Mouse (Mus musculus): ENCODE data around the gene Tmem108. TPM values are rescaled to one million over a fixed set of nuclear protein-coding genes. Genes with fewer than 3 reads are reported as not detected.

The Tmem108 gene
- total and polyA plus RNA-seq, 3 experiments: 4.6 to 9.1 (median 4.7) TPM

DNA sequence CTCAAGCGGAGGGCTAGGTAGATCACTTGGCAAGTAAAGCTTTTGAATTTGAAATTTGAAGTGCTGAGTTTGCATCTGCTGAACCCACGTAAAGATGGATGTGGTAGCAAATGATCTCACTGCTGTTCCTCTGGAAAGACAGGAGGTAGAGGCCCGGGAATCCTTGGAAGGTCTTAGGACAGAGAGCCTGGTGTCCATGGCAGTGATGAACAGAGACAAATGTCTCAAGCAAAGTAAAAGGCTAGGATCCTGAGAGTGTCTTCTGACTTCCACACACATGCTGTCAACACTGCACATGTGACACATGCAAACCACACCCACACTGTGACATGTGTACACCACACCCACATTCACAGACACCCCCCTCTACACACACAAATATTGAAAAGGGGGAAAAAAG lies 124.2 kb downstream of the Tmem108 start:
- Histone ChIP-seq H3K79me2 (replicated peaks; ENCODE audit: control insufficient read depth, insufficient read depth, low read length) (no peaks in the 10 kb centered on the region), H3K4me3 (no peak overlapping the region), H3K27me3 (ENCODE audit: control insufficient read depth, insufficient read depth, low read length) (no peaks in the 10 kb centered on the region), H3K27ac (no peak overlapping the region), H3K36me3 (ENCODE audit: control insufficient read depth, insufficient read depth, low read length) (no peaks in the 10 kb centered on the region), H3K4me1 (ENCODE audit: control insufficient read depth, insufficient read depth, low read length) (no peaks in the 10 kb centered on the region), H3K9ac (ENCODE audit: low read depth, low read length) (no peak overlapping the region)
- 78% methylated on average over 3 of the region's 3 CpGs for WGBS
- TF ChIP-seq POLR2A (IDR thresholded peaks at IDR 0.05; ENCODE audit: insufficient read depth, low read depth, low read length): no peak
- TF ChIP-seq EP300 (IDR thresholded peaks at IDR 0.05; ENCODE audit: insufficient read depth, low read depth, low read length): no peak
- no peak for TF ChIP-seq CTCF (IDR thresholded peaks at IDR 0.05)
- intact Hi-C loops (cut with DNase I): no loop called here
- DNase-seq: no peak

GRCm38 (mm10) chr9:103636847-103637246 lies 124.8 kb downstream of the Tmem108 start:
- DNase-seq: no peak
- intact Hi-C loops (cut with DNase I): no loop called here
- WGBS: 49% methylated on average over 3 of the region's 3 CpGs
- Histone ChIP-seq H3K4me3 (no peak overlapping the region), H3K36me3 (ENCODE audit: control insufficient read depth, insufficient read depth, low read length) (no peaks in the 10 kb centered on the region), H3K27me3 (ENCODE audit: control insufficient read depth, insufficient read depth, low read length) (no peaks in the 10 kb centered on the region), H3K79me2 (replicated peaks; ENCODE audit: control insufficient read depth, insufficient read depth, low read length) (no peaks in the 10 kb centered on the region), H3K4me1 (ENCODE audit: control insufficient read depth, insufficient read depth, low read length) (no peaks in the 10 kb centered on the region), H3K9ac (ENCODE audit: low read depth, low read length) (no peak overlapping the region), H3K27ac (no peak overlapping the region)
- no peak for TF ChIP-seq CTCF (IDR thresholded peaks at IDR 0.05)
- TF ChIP-seq POLR2A (IDR thresholded peaks at IDR 0.05; ENCODE audit: insufficient read depth, low read depth, low read length): no peak
- no peak for TF ChIP-seq EP300 (IDR thresholded peaks at IDR 0.05; ENCODE audit: insufficient read depth, low read depth, low read length)

GRCm38 (mm10) chr9:103628861-103629469 lies 132.7 kb downstream of the Tmem108 start:
- TF ChIP-seq EP300 (IDR thresholded peaks at IDR 0.05; ENCODE audit: insufficient read depth, low read depth, low read length): no peak
- no peak for TF ChIP-seq POLR2A (IDR thresholded peaks at IDR 0.05; ENCODE audit: insufficient read depth, low read depth, low read length)
- TF ChIP-seq CTCF (IDR thresholded peaks at IDR 0.05): no peak
- 66% methylated on average over 9 of the region's 9 CpGs for WGBS

GRCm38 (mm10) chr9:103627404-103627900 lies 134.2 kb downstream of the Tmem108 start:
- H3K4me1 ChIP-seq (ENCODE audit: control insufficient read depth, insufficient read depth, low read length): no peaks in the 10 kb centered on the region
- no peaks in the 10 kb centered on the region for H3K27me3 ChIP-seq (ENCODE audit: control insufficient read depth, insufficient read depth, low read length)
- H3K4me3 ChIP-seq: no peak overlapping the region
- DNase-seq: no peak
- intact Hi-C loops (cut with DNase I): no loop called here
- no peaks in the 10 kb centered on the region for H3K36me3 ChIP-seq (ENCODE audit: control insufficient read depth, insufficient read depth, low read length)
- WGBS: 93% methylated on average over 8 of the region's 8 CpGs
- no peak overlapping the region for H3K9ac ChIP-seq (ENCODE audit: low read depth, low read length)
- TF ChIP-seq POLR2A (IDR thresholded peaks at IDR 0.05; ENCODE audit: insufficient read depth, low read depth, low read length) (no peak), EP300 (IDR thresholded peaks at IDR 0.05; ENCODE audit: insufficient read depth, low read depth, low read length) (no peak), CTCF (IDR thresholded peaks at IDR 0.05) (no peak)
- no peak overlapping the region for H3K27ac ChIP-seq
- H3K79me2 ChIP-seq (replicated peaks; ENCODE audit: control insufficient read depth, insufficient read depth, low read length): no peaks in the 10 kb centered on the region

More at GRCm38 (mm10) chr9:103628861-103629469, 132.7 kb downstream of the Tmem108 start:
- Histone ChIP-seq H3K4me3 (no peak overlapping the region), H3K27ac (no peak overlapping the region), H3K79me2 (replicated peaks; ENCODE audit: control insufficient read depth, insufficient read depth, low read length) (no peaks in the 10 kb centered on the region), H3K9ac (ENCODE audit: low read depth, low read length) (no peak overlapping the region), H3K4me1 (ENCODE audit: control insufficient read depth, insufficient read depth, low read length) (no peaks in the 10 kb centered on the region), H3K27me3 (ENCODE audit: control insufficient read depth, insufficient read depth, low read length) (no peaks in the 10 kb centered on the region), H3K36me3 (ENCODE audit: control insufficient read depth, insufficient read depth, low read length) (no peaks in the 10 kb centered on the region)
- intact Hi-C loops (cut with DNase I): no loop called here
- DNase-seq: no peak

DNA sequence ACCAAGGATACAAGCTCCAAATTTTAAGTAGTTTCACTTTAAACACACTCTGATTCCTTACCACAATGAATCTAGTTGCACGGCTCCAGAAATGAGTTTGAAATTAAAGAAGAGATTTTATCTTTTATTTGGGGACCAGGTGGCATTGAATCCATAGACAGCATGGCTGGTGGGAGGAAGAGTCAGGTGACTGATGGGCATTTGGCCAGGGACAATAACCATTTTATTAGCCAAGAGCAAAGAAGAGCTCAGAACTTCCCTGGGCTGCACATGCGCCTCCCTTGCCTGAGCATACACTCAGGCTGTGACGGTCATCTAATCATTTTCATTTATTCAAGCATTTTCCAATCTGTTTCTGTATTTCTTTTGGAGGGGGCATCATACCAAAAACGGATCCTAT lies 135.5 kb downstream of the Tmem108 start:
- Histone ChIP-seq H3K36me3 (ENCODE audit: control insufficient read depth, insufficient read depth, low read length) (no peaks in the 10 kb centered on the region), H3K27me3 (ENCODE audit: control insufficient read depth, insufficient read depth, low read length) (no peaks in the 10 kb centered on the region), H3K27ac (no peak overlapping the region), H3K4me3 (no peak overlapping the region), H3K9ac (ENCODE audit: low read depth, low read length) (no peak overlapping the region), H3K4me1 (ENCODE audit: control insufficient read depth, insufficient read depth, low read length) (no peaks in the 10 kb centered on the region), H3K79me2 (replicated peaks; ENCODE audit: control insufficient read depth, insufficient read depth, low read length) (no peaks in the 10 kb centered on the region)
- WGBS: 85% methylated on average over 4 of the region's 4 CpGs
- DNase-seq: no peak
- intact Hi-C loops (cut with DNase I): no loop called here
- TF ChIP-seq EP300 (IDR thresholded peaks at IDR 0.05; ENCODE audit: insufficient read depth, low read depth, low read length) (no peak), POLR2A (IDR thresholded peaks at IDR 0.05; ENCODE audit: insufficient read depth, low read depth, low read length) (no peak), CTCF (IDR thresholded peaks at IDR 0.05) (no peak)

- Histone ChIP-seq H3K79me2 (replicated peaks; ENCODE audit: control insufficient read depth, insufficient read depth, low read length) (no peaks in the 10 kb centered on the region), H3K4me1 (ENCODE audit: control insufficient read depth, insufficient read depth, low read length) (no peaks in the 10 kb centered on the region), H3K4me3 (no peak overlapping the region), H3K27me3 (ENCODE audit: control insufficient read depth, insufficient read depth, low read length) (no peaks in the 10 kb centered on the region), H3K36me3 (ENCODE audit: control insufficient read depth, insufficient read depth, low read length) (no peaks in the 10 kb centered on the region), H3K27ac (no peak overlapping the region), H3K9ac (ENCODE audit: low read depth, low read length) (no peak overlapping the region)
- intact Hi-C loops (cut with DNase I): loop anchor here (1.0 to 2.0 kb wide), 2 partner anchors 130 to 135 kb away; no protein-coding TSS in a partner anchor
- TF ChIP-seq EP300 (IDR thresholded peaks at IDR 0.05; ENCODE audit: insufficient read depth, low read depth, low read length) (0 out of 2 replicates have a peak, but pooled peaks have one; percentile 43), CTCF (IDR thresholded peaks at IDR 0.05) (peak; percentile 88), POLR2A (IDR thresholded peaks at IDR 0.05; ENCODE audit: insufficient read depth, low read depth, low read length) (no peak)
- DNase-seq: peak; percentile 36 to 47
- 26% methylated on average over 1 of the region's 1 CpGs for WGBS
Measured at GRCm38 (mm10) chr9:103624649-103625048, 137.0 kb downstream of the Tmem108 start.
